Mouse (Mus musculus): ENCODE data around the gene Vcp. TPM values are rescaled to one million over a fixed set of nuclear protein-coding genes. Genes with fewer than 3 reads are reported as not detected.

Vcp gene
- total and polyA plus RNA-seq, 3 experiments, result 200 to 462 (median 237) TPM

DNA sequence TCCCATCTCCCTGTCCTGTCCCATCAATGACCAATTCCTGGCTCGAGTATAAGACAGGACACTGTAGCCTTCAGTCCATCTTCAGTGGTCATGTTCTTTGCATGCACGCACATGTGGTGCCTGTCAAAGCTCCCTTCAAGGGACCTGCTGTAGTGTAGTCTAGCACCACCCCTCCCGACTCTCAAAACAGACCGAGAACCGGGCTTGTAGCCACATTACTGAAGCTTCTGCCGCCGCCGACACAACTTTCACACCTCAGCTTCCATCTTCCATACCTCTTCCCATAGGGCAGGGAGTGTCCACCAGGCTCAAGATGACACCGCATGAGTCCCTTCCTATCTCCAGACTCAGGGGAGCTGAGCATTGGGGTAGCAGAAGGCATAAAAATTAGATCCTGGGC is 56.1 kb downstream of the Vcp start:
- Histone ChIP-seq H3K4me1 (ENCODE audit: control insufficient read depth in 1 of 2, insufficient read depth in 2 of 2) (peaks cover 5 to 19% of the 10 kb centered on the region in 2 experiments), H3K4me2 (ENCODE audit: insufficient read depth, low read depth, poor library complexity, severe bottlenecking) (no peak overlapping the region), H3K79me2 (replicated peaks; ENCODE audit: control insufficient read depth, extremely low read depth, insufficient read depth, poor library complexity, severe bottlenecking) (no peaks in the 10 kb centered on the region), H3K27me3 (replicated peaks) (peaks cover 89% of the 10 kb centered on the region), H3K36me3 (replicated peaks in 1 of 2; ENCODE audit: control insufficient read depth in 1 of 2, insufficient read depth in 1 of 2, low read length in 1 of 2) (no peaks in the 10 kb centered on the region), H3K9me3 (replicated peaks; ENCODE audit: low read length) (no peaks in the 10 kb centered on the region), H3K9ac (ENCODE audit: insufficient read depth, low read depth) (no peak overlapping the region), H3K27ac (ENCODE audit: insufficient read depth, low read depth) (no peak overlapping the region), H3K4me3 (replicated peaks in 1 of 3; ENCODE audit: low read depth in 2 of 3, low read length in 2 of 3, poor library complexity in 1 of 3) (no peak overlapping the region)
- no peak for DNase-seq (ENCODE audit: extremely low read depth)
- TF ChIP-seq CTCF (conservative IDR thresholded peaks at IDR 0.05 in 1 of 2, IDR thresholded peaks at IDR 0.05 in 1 of 2; ENCODE audit: low read depth in 2 of 2, low read length in 2 of 2) (no peak), MXI1 (IDR thresholded peaks at IDR 0.05; ENCODE audit: low read depth, low read length) (no peak), TBP (conservative IDR thresholded peaks at IDR 0.05; ENCODE audit: low read depth, low read length) (no peak), MAX (IDR thresholded peaks at IDR 0.05; ENCODE audit: low read length) (no peak), PAX5 (IDR thresholded peaks at IDR 0.05; ENCODE audit: low read length) (no peak), RAD21 (IDR thresholded peaks at IDR 0.05; ENCODE audit: low read depth, low read length) (no peak), MYC (IDR thresholded peaks at IDR 0.05; ENCODE audit: low read depth, low read length) (no peak), ZMIZ1 (IDR thresholded peaks at IDR 0.05; ENCODE audit: low read depth, low read length) (no peak), NELFE (IDR thresholded peaks at IDR 0.05; ENCODE audit: low read depth, low read length) (no peak), ETS1 (conservative IDR thresholded peaks at IDR 0.05; ENCODE audit: low read depth, low read length) (no peak), IRF4 (IDR thresholded peaks at IDR 0.05; ENCODE audit: low read depth, low read length) (no peak), ZKSCAN1 (IDR thresholded peaks at IDR 0.05; ENCODE audit: borderline replicate concordance, low read depth, low read length) (no peak), HCFC1 (IDR thresholded peaks at IDR 0.05; ENCODE audit: low read depth, low read length) (no peak)
- dilution Hi-C loops (cut with MboI; ENCODE audit: extremely low pct_ligation_motif_present, extremely low pct_unique_long_range_greater_than_20kb, low sequenced_read_pairs) (no loop called here), in situ Hi-C loops (cut with MboI; ENCODE audit: low pct_ligation_motif_present, low pct_unique_long_range_greater_than_20kb, low sequenced_read_pairs) (no loop called here)

DNA sequence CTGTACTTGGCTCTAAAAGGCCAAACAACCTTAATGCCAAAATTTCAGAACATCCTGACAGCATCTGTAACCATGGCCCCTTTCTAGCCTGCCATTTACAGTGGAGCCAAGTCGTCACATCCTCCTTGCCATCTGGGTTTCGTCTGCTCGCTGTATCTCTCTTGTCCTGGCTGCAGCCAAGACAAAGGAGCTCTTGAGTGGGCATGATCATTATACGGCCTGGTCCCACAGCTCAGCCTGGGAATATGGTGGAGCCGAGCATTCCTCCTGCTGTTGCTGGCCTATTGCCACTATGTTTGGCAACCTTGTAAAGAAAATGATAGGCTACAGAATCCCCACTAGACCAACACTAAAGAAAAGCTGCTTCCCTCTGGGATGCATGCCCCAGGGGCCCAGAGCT is 57.0 kb downstream of the Vcp start:
- no peak for DNase-seq (ENCODE audit: extremely low read depth)
- dilution Hi-C loops (cut with MboI; ENCODE audit: extremely low pct_ligation_motif_present, extremely low pct_unique_long_range_greater_than_20kb, low sequenced_read_pairs) (no loop called here), in situ Hi-C loops (cut with MboI; ENCODE audit: low pct_ligation_motif_present, low pct_unique_long_range_greater_than_20kb, low sequenced_read_pairs) (no loop called here)
- TF ChIP-seq MXI1 (IDR thresholded peaks at IDR 0.05; ENCODE audit: low read depth, low read length), result no peak
- no peak for TF ChIP-seq MAX (IDR thresholded peaks at IDR 0.05; ENCODE audit: low read length)
- TF ChIP-seq ZKSCAN1 (IDR thresholded peaks at IDR 0.05; ENCODE audit: borderline replicate concordance, low read depth, low read length), result no peak
- TF ChIP-seq KAT2A (IDR thresholded peaks at IDR 0.05; ENCODE audit: insufficient replicate concordance, low read length), result no peak
- no peak for TF ChIP-seq MAFK (IDR thresholded peaks at IDR 0.05; ENCODE audit: insufficient replicate concordance, low read length)
- no peak for TF ChIP-seq ELF1 (IDR thresholded peaks at IDR 0.05; ENCODE audit: low read depth, low read length)
- TF ChIP-seq ZNF384 (IDR thresholded peaks at IDR 0.05; ENCODE audit: low read depth, low read length), result no peak
- no peak for TF ChIP-seq CTCF (conservative IDR thresholded peaks at IDR 0.05 in 1 of 2, IDR thresholded peaks at IDR 0.05 in 1 of 2; ENCODE audit: low read depth in 2 of 2, low read length in 2 of 2)
- TF ChIP-seq ZMIZ1 (IDR thresholded peaks at IDR 0.05; ENCODE audit: low read depth, low read length), result no peak
- no peak for TF ChIP-seq JUND (conservative IDR thresholded peaks at IDR 0.05; ENCODE audit: low read depth, low read length)
- no peak for TF ChIP-seq NELFE (IDR thresholded peaks at IDR 0.05; ENCODE audit: low read depth, low read length)
- no peak for TF ChIP-seq RCOR1 (conservative IDR thresholded peaks at IDR 0.05; ENCODE audit: low read depth, low read length)
- TF ChIP-seq HCFC1 (IDR thresholded peaks at IDR 0.05; ENCODE audit: low read depth, low read length), result no peak
- no peak for TF ChIP-seq EP300 (IDR thresholded peaks at IDR 0.05; ENCODE audit: low read length)
- no peak for TF ChIP-seq USF1 (IDR thresholded peaks at IDR 0.05; ENCODE audit: low read depth, low read length)
- TF ChIP-seq ETS1 (conservative IDR thresholded peaks at IDR 0.05; ENCODE audit: low read depth, low read length), result no peak
- TF ChIP-seq ZC3H11A (IDR thresholded peaks at IDR 0.05; ENCODE audit: low read depth, low read length), result no peak
- TF ChIP-seq MEF2A (IDR thresholded peaks at IDR 0.05; ENCODE audit: borderline replicate concordance, low read depth, low read length), result no peak
- no peak for TF ChIP-seq MAZ (IDR thresholded peaks at IDR 0.05; ENCODE audit: low read depth, low read length)
- no peak for TF ChIP-seq SMC3 (IDR thresholded peaks at IDR 0.05; ENCODE audit: low read depth, low read length)
- peaks cover 5 to 16% of the 10 kb centered on the region in 2 experiments for H3K4me1 ChIP-seq (ENCODE audit: control insufficient read depth in 1 of 2, insufficient read depth in 2 of 2)
- H3K27ac ChIP-seq (ENCODE audit: insufficient read depth, low read depth), result no peak overlapping the region
- no peak overlapping the region for H3K4me2 ChIP-seq (ENCODE audit: insufficient read depth, low read depth, poor library complexity, severe bottlenecking)
- H3K9me3 ChIP-seq (replicated peaks; ENCODE audit: low read length), result no peaks in the 10 kb centered on the region
- H3K27me3 ChIP-seq (replicated peaks), result peaks cover 97% of the 10 kb centered on the region
- H3K36me3 ChIP-seq (replicated peaks in 1 of 2; ENCODE audit: control insufficient read depth in 1 of 2, insufficient read depth in 1 of 2, low read length in 1 of 2), result no peaks in the 10 kb centered on the region
- no peak overlapping the region for H3K9ac ChIP-seq (ENCODE audit: insufficient read depth, low read depth)
- H3K4me3 ChIP-seq (replicated peaks in 1 of 3; ENCODE audit: low read depth in 2 of 3, low read length in 2 of 3, poor library complexity in 1 of 3), result no peak overlapping the region
- H3K79me2 ChIP-seq (replicated peaks; ENCODE audit: control insufficient read depth, extremely low read depth, insufficient read depth, poor library complexity, severe bottlenecking), result no peaks in the 10 kb centered on the region
